Mouse (Mus musculus) c-Kit-positive CD71-positive TER-119-positive erythroid progenitor cells, embryonic 14.5 days (primary cell): ENCODE data around the gene Lrrc74a.

ENCODE experiments used
- DNase-seq: peaks from one replicate; pipeline ENCODE4 v3.0.0-alpha.2; 2013; ENCODE audit warnings: low spot score

Gene Lrrc74a

GRCm38 (mm10) chr12:86804857-86805256, 70.7 kb downstream of the Lrrc74a start:
- no peak for DNase-seq

- no peak for DNase-seq
Measured at GRCm38 (mm10) chr12:86805315-86805714, 71.1 kb downstream of the Lrrc74a start.

- DNase-seq = no peak
Measured at GRCm38 (mm10) chr12:86806031-86806922, 72.1 kb downstream of the Lrrc74a start.

GRCm38 (mm10) chr12:86806923-86807794, 73.0 kb downstream of the Lrrc74a start:
- no peak for DNase-seq

- DNase-seq = no peak
Measured at GRCm38 (mm10) chr12:86807795-86808128, 73.6 kb downstream of the Lrrc74a start.

- DNase-seq = no peak
Measured at GRCm38 (mm10) chr12:86808856-86809255, 74.7 kb downstream of the Lrrc74a start.

GRCm38 (mm10) chr12:86810040-86810439, 75.9 kb downstream of the Lrrc74a start:
- DNase-seq = no peak

GRCm38 (mm10) chr12:86810725-86811444, 76.7 kb downstream of the Lrrc74a start:
- no peak for DNase-seq

- DNase-seq = no peak
Measured at GRCm38 (mm10) chr12:86812782-86813181, 78.6 kb downstream of the Lrrc74a start.
